Mouse (Mus musculus) kidney, adult 10 weeks (tissue): ENCODE results near the gene Pkp4. TPM values are rescaled to one million over a fixed set of nuclear protein-coding genes. Genes with fewer than 3 reads are reported as not detected.

Experiments
- polyA plus RNA-seq: library from polyadenylated mRNA; stranded (reverse); fragments of 350-450 nt; fragmentation: Illumina TruSeq; extraction: RNeasy Lipid Tissue Mini Kit (QIAGEN cat#74804); gene quantifications from one replicate; pipeline ENCODE4 v1.2.3, GENCODE M21; 2014; ENCODE audit warnings: low read depth, low replicate concordance

Pkp4 gene
- 305 TPM for polyA plus RNA-seq

GRCm38 (mm10) chr2:59160605-59160963, at the start of gene Pkp4, which contains the start of gene Ccdc148:
Gene Pkp4, plus strand, starts transcription at chr2:59160850.
Gene Ccdc148, minus strand, starts transcription at chr2:59160683.

Other genes starting within 250 kb of the Pkp4 start
- gene Ccdc148, start 167 bp upstream of the Pkp4 start, polyA plus RNA-seq, result 10.8 TPM